18 mouse cellular contexts compared by ENCODE assay signal in genomic region chr5:111163377-111163776, GRCm38 (mm10).
A peak's percentile ranks its signal among the peaks of the same experiment; 100 is the strongest.
DNase-seq lines count a peak whose midpoint lies in the region; ATAC-seq lines count a peak whose summit lies in the region.
"Had no signal": no experiment of that assay in that cellular context is flagged by ENCODE, and none has a peak within 500 bp of the region (broad histone marks: within the 10 kb centered on the region; RNA-seq: fewer than 3 reads in every experiment).

No protein-coding gene starts in this region.

- no peak overlapping the region for H3K27ac ChIP-seq in kidney, embryonic 14.5 days (ENCODE audit: low read depth, low read length)
- peak overlapping the region; percentile 67 for H3K27ac ChIP-seq in forebrain, embryonic 12.5 days
- H3K27ac ChIP-seq in hindbrain, embryonic 15.5 days (replicated peaks): peak overlapping the region; percentile 56
- H3K27ac ChIP-seq in neural tube, embryonic 12.5 days: peak overlapping the region; percentile 72; the same call in 1 of the 2 replicates
- H3K27ac ChIP-seq: layer of hippocampus, adult 2 months; limb, embryonic 15.5 days; stomach, embryonic 15.5 days had no signal

- H3K36me3 ChIP-seq in kidney, embryonic 14.5 days (ENCODE audit: control insufficient read depth, insufficient read depth, low read length): no peaks in the 10 kb centered on the region
- no peaks in the 10 kb centered on the region for H3K36me3 ChIP-seq in forebrain, embryonic 12.5 days (replicated peaks)
- no peaks in the 10 kb centered on the region for H3K36me3 ChIP-seq in hindbrain, embryonic 15.5 days
- H3K36me3 ChIP-seq in neural tube, embryonic 12.5 days: no peaks in the 10 kb centered on the region
- H3K36me3 ChIP-seq: heart, embryonic 12.5 days; limb, embryonic 15.5 days; stomach, embryonic 15.5 days had no signal

- DNase-seq in kidney, postnatal 36 days: no peak
- no peak for DNase-seq in layer of hippocampus, postnatal 36 days
- DNase-seq in adrenal gland, postnatal 4 days (ENCODE audit: low spot score in 2 of 2): no peak
- DNase-seq: adrenal gland, postnatal 25 days; cerebellum, adult 11 months; embryo, embryonic 11 days; lung, embryonic 14.5 days had no signal

- H3K9me3 ChIP-seq in kidney, embryonic 14.5 days (ENCODE audit: control insufficient read depth, low read length): no peaks in the 10 kb centered on the region
- no peaks in the 10 kb centered on the region for H3K9me3 ChIP-seq in forebrain, embryonic 12.5 days
- H3K9me3 ChIP-seq in hindbrain, embryonic 15.5 days: no peaks in the 10 kb centered on the region
- no peaks in the 10 kb centered on the region for H3K9me3 ChIP-seq in neural tube, embryonic 12.5 days
- H3K9me3 ChIP-seq: heart, embryonic 12.5 days; limb, embryonic 15.5 days; megakaryocyte, embryonic 14.5 days; stomach, embryonic 15.5 days had no signal

- no peak overlapping the region for H3K4me3 ChIP-seq in kidney, embryonic 14.5 days (ENCODE audit: low read length)
- H3K4me3 ChIP-seq in forebrain, embryonic 12.5 days (replicated peaks): no peak overlapping the region
- H3K4me3 ChIP-seq in hindbrain, embryonic 15.5 days: no peak overlapping the region
- no peak overlapping the region for H3K4me3 ChIP-seq in neural tube, embryonic 12.5 days
- H3K4me3 ChIP-seq: erythroblast, embryonic 14.5 days; heart, embryonic 12.5 days; layer of hippocampus, adult 2 months; limb, embryonic 15.5 days; megakaryocyte, embryonic 14.5 days; stomach, embryonic 15.5 days had no signal

- no peak for ATAC-seq in kidney, embryonic 14.5 days (ENCODE audit: low FRiP score, low TSS enrichment)
- peak; percentile 60 for ATAC-seq in forebrain, embryonic 12.5 days (ENCODE audit: low FRiP score)
- no peak for ATAC-seq in hindbrain, embryonic 15.5 days (ENCODE audit: low FRiP score, low read depth)
- ATAC-seq in neural tube, embryonic 12.5 days (ENCODE audit: low FRiP score, low read depth): no peak
- ATAC-seq in CD4-positive, CD25-positive, alpha-beta regulatory T cell, adult 4 months: no peak

- H3K27me3 ChIP-seq in kidney, embryonic 14.5 days (ENCODE audit: control insufficient read depth, insufficient read depth, low read length): no peaks in the 10 kb centered on the region
- no peaks in the 10 kb centered on the region for H3K27me3 ChIP-seq in forebrain, embryonic 12.5 days
- no peaks in the 10 kb centered on the region for H3K27me3 ChIP-seq in hindbrain, embryonic 15.5 days
- H3K27me3 ChIP-seq in neural tube, embryonic 12.5 days (replicated peaks): no peaks in the 10 kb centered on the region; the same call in 1 of the 2 replicates
- H3K27me3 ChIP-seq: limb, embryonic 15.5 days; stomach, embryonic 15.5 days had no signal

- 32% methylated on average over 11 of the region's 11 CpGs for WGBS in kidney, embryonic 14.5 days
- 21% methylated on average over 11 of the region's 11 CpGs for WGBS in forebrain, embryonic 12.5 days
- WGBS in hindbrain, embryonic 15.5 days: 17% methylated on average over 11 of the region's 11 CpGs
- 38% methylated on average over 11 of the region's 11 CpGs for WGBS in neural tube, embryonic 12.5 days

- H3K4me1 ChIP-seq in kidney, embryonic 14.5 days (ENCODE audit: control insufficient read depth, insufficient read depth, low read length): peaks cover 61% of the 10 kb centered on the region
- H3K4me1 ChIP-seq in forebrain, embryonic 12.5 days: peaks cover 61% of the 10 kb centered on the region
- peaks cover 65% of the 10 kb centered on the region for H3K4me1 ChIP-seq in hindbrain, embryonic 15.5 days (replicated peaks)
- H3K4me1 ChIP-seq in neural tube, embryonic 12.5 days: peaks cover 58% of the 10 kb centered on the region

- H3K4me2 ChIP-seq in kidney, embryonic 14.5 days (replicated peaks; ENCODE audit: low read depth, low read length): no peak overlapping the region
- H3K4me2 ChIP-seq in forebrain, embryonic 12.5 days: peak overlapping the region; percentile 17; the same call in 1 of the 2 replicates
- H3K4me2 ChIP-seq in hindbrain, embryonic 15.5 days: peak overlapping the region; percentile 30; the same call in 1 of the 2 replicates
- H3K4me2 ChIP-seq in neural tube, embryonic 12.5 days (replicated peaks): peak overlapping the region; percentile 32
- H3K4me2 ChIP-seq: heart, embryonic 12.5 days; limb, embryonic 15.5 days; lung, embryonic 14.5 days; stomach, embryonic 15.5 days had no signal

- peak overlapping the region; percentile 13; the same call in 1 of the 2 replicates for H3K9ac ChIP-seq in kidney, embryonic 14.5 days (ENCODE audit: low read depth, low read length)
- no peak overlapping the region; the same call in 1 of the 2 replicates for H3K9ac ChIP-seq in forebrain, embryonic 12.5 days
- no peak overlapping the region for H3K9ac ChIP-seq in hindbrain, embryonic 15.5 days
- H3K9ac ChIP-seq in neural tube, embryonic 12.5 days: no peak overlapping the region
- H3K9ac ChIP-seq: heart, embryonic 12.5 days; limb, embryonic 15.5 days; lung, embryonic 14.5 days; stomach, embryonic 15.5 days had no signal
